Mouse (Mus musculus) lung, postnatal 0 days (tissue): ENCODE results near the gene Olfm4.

Experiments used
- CTCF ChIP-seq: IDR thresholded peaks from 2 replicates; pipeline ENCODE4 v1.5.1; 2016; ENCODE audit warnings: antibody characterized with exemption, mild to moderate bottlenecking
- EP300 ChIP-seq: IDR thresholded peaks from 2 replicates; pipeline ENCODE4 v1.6.1; 2016; ENCODE audit warnings: antibody characterized with exemption, mild to moderate bottlenecking, control low read depth

DNA sequence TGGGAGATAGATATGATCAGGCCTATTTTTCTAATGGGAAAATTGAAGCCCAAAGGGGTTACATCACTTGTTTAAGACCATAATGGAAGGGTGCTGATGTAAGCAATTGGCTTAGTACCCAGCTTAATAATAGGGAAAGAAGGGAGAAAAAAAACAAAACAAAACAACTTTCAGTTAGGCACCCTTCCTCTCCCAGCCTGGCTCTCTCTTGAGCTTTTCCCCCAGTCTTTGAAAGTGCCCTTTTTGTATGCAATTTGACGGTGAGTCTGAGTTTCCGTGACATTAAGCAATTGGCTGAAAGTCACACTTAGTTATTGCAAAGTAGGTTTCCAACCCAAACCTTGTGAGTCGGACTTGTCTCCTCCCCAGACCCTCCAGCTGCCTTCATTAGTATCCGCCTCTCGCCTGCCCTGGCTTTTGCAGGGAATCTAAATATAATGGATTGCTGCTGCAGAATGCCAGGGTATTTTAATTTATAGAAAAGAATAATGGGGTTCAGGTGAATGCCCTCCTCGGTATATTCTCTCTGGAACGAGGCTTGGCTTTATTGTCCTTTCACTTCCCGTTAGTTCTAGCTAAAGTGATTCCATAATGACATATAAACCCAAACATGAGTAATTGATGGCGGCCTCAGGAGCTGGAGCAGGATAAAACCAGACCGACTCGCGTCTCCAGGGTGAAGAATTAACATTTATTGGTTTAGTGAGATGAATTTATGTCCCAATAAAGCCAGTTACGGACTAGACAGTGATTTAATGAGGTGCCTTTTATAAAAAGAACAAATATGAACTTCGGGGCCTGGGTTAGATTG, 12.7 kb upstream of the Olfm4 start:
- TF ChIP-seq CTCF, result no peak
- TF ChIP-seq EP300, result no peak
